Mouse (Mus musculus): ENCODE data around the gene Fdxr.

- TF ChIP-seq CTCF (IDR thresholded peaks at IDR 0.05; ENCODE audit: low read depth, low read length) (peak; percentile 84), POLR2A (IDR thresholded peaks at IDR 0.05; ENCODE audit: extremely low read depth, insufficient read depth, low read length) (no peak)
These were observed 6.5 kb downstream of the Fdxr start for GRCm38 (mm10) chr11:115270148-115270861.

Measured in liver, adult 2 months (tissue).